Mouse (Mus musculus) right cerebral cortex, adult 2 months (tissue): Measurements from ENCODE around the gene Dcaf6.
A peak's percentile ranks its signal among the peaks of the same experiment; 100 is the strongest.

Experiments used
- DNase-seq, 2 experiments: peaks; one replicate each; pipeline ENCODE4 v3.0.0; 2021 to 2022; ENCODE audit warnings: low spot score in 2 of 2

The Dcaf6 gene

DNA sequence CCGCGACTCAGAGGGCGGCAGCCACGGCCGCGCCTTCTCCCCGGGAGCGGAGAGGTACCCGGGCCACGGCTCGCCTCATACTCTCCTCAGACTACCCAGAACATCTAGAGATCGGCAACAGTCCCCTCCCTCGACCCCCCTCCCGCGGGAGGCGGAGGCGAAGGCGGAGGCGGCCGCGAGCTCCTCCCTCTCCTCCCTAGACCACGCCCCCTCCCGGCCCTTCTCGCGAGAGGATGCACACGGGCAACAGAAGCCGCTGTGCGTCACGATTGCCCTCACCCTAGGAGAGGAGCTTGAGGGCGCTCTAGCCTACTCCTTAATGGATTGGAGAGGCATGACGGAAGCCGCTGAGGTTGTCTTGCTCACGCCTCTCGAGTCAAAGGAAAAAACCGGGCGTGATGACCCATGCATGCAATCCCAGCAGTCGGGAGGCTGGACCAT is at the start of gene Dcaf6, which contains the start of gene Mpc2:
Gene Dcaf6 (minus strand): TSS at position 116 of the 441 bp plus-strand sequence.
Gene Mpc2 (plus strand): TSS at position 278 of the 441 bp plus-strand sequence.
- peak; percentile 99 to 100 for DNase-seq

DNA sequence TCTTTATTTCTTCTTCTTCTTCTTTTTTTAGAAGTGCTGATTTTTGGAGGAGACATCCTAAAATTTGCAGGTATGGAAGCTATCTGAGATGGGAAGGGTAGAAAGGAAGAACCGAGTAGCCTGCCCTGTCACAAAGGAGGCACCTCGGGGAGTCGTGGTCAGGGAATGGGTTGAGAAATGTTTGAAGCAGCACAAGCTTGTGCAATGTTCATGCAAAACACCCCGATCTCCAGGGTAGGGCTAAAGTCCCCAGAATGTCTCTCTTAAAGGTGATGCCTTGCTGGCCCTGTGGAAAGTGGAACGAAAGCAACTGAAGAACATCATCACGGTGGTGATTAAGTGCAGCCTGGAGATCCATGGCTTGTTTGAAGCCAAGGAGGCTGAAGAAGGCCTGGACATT is 46.0 kb upstream of the Dcaf6 start:
- no peak for DNase-seq

DNA sequence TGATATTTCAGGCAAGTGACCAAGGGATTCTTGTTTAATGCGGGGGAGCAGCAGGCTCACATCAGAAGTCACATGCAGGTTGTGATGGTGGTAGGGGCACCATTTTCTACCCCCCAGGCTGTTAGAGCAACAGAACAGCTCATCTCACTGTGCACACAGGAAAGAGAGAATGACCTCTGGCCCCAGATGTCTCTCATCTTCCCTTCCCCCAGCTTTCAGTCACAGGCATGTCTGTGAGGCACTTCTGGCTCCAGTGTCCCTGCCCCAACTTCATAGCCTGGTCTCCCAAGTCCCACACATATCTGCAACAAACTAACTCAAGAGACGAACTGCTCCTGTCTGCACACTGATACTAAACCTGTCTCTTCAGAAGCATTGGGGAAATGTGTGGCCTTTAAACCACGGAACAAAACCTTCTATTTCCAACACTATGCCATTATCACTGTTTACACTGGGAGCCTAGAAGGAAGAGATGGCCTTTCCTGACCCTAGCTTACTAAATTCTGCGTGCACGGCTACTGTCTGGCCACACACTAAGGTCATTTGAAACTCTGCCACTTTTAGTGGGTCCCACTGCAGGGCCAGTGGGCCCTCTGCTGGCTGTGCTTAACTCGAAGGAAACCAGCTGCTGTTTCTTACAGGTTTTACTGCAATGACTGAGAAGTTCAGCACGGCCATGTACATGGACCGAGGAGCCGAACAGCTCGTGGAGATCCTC is 43.2 kb upstream of the Dcaf6 start:
- DNase-seq = peak in 1 of 2 experiments; percentile 6

DNA sequence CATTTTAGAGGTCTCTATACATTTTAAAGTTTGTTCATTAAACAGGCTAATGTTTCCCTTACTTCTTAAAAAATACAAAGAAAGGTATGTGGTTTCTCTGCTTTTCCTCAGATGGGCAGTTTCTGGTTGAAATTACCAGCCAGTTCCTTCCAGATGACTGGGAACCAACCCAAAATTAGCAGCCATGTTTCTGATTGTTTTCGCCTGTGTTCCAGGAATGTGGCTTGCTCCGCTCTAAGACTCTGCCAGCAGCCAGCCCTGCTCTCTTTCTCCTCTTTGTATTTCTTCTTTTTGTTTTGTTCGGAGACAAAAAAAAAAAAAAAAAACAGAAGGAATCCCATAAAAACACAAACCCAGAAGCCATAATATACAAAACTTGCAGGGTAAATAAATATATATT is 38.6 kb upstream of the Dcaf6 start:
- no peak for DNase-seq

DNA sequence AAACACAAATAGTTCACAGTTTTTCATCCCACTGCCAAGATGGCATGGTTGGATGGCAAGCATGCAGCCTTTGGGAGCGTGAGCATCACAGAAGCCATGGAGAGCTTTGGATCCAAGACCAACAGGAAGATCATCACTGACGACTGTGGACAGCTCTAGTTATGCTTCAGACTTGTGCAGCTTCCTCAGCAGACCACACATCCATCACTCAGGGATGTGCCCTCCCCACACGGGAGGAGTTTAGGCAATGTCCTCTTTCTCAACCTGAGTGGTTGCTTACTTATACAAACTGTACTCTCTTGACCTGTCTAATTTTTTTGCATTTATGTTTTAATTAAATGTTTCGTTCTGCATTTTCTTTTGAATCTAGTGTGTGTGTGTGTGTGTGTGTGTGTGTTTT is 28.9 kb upstream of the Dcaf6 start:
- no peak for DNase-seq

DNA sequence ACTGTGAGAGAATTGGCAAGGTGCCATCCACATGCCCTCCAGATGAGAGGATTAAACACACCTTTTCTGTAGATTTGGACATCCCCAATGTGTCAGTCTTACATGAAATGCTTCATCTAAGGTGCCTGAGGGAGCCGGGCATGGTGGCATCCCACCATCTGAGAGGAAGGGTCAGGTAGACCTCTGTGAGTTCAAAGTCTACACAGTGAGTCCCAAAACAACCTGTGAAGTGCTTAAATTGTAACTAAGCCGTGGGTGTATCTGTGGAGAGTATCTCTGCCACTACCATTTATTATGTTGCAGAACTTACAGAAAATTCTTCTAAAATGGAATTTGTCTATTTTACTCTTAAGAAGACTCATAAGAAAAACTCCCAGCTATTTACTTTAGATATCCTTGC is 25.8 kb upstream of the Dcaf6 start:
- DNase-seq = peak; percentile 10 to 14

DNA sequence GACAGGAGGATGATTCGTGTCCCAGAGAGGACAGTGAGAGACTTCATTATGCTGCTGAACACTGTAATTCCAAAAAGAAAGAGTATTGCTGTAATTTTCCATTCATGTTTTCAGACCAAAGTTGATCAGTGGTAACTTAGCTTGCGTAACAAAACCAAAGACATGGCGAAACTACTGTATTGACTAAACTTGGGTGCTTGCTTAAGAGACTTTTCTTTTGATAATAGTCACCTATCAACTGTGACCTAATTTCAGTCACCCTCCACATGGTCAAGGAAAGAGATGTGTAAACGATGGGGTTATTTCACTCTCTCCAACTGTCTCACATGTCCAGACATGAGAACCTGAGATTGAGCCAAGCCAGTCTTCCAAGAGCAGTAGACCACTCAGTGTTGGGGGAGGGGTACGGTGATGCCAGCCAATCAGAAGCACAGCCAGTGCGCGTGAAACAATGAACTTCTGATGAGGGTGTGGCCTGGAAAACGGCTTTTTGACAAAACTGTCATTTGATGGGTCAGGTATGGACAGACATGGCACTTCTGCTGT is 24.5 kb upstream of the Dcaf6 start, which contains the start of gene Adcy10:
Gene Adcy10 (plus strand): TSS at position 496 of the 546 bp plus-strand sequence.
- DNase-seq = no peak

DNA sequence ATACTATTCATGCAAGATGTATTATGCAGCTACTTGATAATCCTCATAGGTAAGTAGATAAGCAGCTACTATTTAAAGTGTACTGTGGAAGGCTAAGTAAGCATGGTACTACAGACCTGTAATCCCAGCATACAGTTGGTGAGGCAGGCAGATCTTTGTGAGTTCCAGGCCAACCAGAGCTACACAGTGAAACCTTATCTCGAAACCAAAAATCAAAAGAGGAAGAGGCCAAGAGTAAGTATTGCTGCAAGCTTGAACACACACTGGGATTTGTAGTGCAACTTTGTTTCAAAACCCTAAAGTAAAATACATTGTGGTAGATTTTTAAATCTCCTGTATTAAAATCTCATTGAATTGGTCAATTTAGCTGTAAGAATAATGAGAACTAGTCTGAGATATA is 11.2 kb upstream of the Dcaf6 start:
- no peak for DNase-seq

DNA sequence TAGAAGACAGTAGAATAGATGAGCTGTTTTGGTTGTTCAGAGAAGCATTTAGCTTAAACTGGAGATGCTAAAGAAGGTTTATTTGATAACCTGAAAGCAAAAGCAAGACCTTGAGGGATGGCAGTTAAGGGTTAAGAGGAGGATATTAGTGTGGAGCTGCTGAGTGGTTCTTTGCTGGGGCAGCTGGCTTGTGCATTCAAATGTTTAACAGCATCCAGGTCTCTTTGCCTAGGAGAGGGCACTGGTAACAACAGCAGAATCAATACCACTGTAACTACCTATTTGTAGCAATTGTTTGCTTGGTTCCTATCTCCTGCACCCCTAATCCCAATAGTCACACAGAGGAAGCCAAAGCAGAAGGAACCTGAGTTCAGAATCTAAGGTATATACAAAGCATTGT is 9.4 kb upstream of the Dcaf6 start:
- no peak for DNase-seq

DNA sequence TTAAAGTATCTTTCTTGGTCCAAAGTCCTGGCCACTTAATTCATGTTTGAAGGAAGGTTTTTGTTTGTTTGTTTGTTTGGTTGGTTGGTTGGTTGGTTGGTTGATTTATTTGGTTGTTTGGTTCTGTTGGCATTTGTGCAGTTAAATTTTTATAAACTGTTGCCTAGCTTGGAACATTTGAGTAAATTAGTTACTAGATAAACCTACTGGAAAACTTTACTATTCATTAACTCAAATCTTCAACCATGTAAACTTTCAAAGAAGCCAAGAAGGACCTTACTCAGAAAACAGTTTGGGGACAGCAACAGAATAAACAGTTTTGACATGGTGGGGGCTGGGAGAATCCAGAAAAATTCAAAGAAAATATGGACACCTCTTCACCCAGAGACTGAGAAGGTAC is 8.7 kb upstream of the Dcaf6 start:
- DNase-seq = no peak

DNA sequence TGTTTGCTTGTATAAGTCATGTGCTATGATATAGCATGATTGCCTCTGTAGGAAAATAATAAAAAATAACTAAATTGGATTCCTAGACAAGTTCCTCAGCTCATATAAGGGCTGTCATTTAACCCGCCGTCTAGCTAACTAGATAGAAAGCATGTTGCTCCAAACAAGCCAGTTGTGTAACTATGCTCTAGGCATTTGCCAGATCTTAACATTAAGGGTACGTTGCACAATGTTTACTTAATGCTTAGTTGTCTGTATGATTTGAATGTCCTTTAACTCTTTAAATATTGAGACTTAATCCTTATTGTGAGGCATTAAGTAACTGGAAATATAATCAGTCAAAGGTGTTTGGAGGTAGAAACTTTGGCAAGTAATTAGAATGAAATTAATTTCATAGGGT is 4.3 kb upstream of the Dcaf6 start:
- no peak for DNase-seq

DNA sequence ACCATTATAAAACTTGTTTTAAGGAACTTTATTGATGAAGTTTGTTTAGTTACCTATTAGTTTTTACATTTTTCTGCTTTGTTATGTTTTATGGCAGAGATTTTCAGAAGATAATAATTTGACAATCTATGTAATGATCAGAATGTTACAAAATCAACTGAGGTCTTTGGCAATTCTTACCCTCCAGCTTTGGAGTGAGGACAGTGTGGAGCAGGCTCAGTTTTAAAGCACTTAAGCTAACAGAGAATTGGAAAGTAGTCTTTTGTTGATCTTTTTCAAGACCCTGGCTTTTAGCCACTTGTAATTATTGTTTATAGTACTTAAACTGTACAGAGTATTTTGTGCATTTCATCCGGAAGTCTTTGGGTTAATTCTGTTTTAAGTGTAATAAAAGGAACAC is 2.6 kb upstream of the Dcaf6 start:
- DNase-seq = no peak

DNA sequence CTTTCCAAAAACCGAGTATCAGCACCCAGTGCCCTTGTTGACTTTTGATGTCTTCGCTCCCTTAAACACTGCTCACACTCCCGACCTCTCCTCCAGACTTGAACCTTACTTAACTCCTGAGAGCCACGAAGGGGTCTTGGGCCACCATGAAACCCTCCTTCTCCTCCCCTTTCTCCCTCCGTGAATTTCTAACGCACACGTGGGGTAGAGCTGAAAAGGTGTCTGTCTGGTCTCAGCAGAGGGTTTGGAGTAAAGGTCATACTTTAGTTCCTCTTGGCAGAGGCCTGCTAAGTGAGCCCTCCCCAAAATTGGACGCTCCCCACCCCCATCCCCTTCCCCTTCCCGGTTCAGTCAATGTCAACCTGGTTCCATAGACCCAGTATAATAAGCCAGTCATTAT is 1.4 kb upstream of the Dcaf6 start:
- DNase-seq = no peak

DNA sequence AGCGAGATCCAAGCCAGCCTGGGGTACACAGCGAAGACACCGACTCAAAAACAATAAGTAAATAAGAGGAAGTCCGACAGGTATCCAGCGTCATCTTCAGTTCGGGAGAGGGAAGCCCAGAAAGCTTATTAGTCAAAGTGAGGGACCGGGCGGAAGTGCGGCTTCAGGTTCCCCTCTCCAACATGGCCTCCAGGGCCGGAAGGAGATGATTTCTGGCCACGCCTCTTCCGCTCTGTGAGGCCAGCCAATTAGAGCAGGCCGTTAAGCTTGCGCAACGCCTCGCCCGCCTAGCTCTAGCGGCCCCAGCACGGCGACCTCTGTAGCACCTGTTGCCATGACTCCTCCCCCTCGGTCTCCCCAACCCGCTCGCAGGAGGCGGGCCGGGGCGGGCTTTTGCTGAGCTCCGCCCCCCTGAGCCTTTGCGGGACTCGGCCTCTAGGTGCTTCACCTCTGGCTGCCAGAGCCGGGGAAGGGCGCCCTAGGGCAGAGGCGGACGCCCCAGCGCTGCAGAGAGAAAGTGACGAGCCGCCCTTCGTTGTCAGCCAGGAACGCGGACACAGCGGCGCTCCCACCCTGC is 614 bp upstream of the Dcaf6 start:
- peak; percentile 98 to 99 for DNase-seq

DNA sequence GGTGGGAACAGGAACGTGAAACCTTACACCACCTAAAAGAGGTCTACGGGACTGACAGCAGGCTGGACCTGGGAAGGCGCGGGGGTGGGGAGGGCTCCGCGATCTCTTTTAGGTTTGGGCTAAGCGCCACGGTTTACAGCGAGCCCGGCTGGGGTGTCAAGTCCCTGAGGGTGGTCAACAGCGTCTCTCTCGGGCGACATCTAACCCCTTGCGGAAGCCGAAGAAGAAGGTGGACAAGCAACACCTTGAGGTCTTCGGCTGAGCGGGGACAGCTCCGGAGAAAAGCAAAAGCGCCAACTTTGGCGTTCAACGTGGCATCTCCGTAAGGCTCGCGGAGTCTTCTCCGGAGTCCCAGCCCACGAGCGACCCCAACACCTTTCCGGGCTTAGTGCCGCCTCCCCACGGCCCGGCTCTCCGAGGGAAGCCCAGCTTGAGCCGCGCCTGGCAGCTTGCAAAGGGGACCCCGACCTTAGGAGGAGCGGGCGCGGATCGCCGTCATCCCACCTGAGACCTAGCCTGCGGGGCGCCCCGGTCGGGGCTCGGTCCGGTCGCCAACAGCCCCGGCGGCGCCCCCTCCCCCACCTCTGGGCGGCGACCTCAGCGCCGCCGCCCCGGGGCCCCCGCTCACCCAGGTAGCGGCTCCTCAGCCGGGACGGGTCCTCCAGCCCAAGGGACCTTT is 633 bp downstream of the Dcaf6 start:
- peak; percentile 44 to 48 for DNase-seq

DNA sequence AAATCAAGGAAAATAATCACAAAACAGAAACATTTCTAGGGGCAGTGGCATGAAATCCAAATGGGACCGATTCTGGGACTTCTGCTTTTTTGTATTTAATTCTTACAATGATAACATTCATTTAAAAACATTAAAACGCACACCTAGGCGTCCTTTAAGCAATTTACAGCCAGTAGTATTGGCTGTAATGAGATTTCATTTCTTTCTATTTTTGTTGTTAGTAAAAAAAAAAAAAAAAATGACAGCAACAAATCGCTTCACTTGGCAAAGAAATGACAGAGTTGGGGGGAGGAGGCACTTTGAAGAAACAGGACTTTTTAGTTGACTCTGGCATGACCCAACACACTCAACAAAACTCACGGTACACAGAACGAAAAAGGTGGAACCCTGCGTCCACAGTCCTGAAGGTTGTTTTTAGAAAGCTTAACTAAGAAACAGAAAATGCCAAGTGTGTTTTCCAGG is 1.2 kb downstream of the Dcaf6 start:
- no peak for DNase-seq

DNA sequence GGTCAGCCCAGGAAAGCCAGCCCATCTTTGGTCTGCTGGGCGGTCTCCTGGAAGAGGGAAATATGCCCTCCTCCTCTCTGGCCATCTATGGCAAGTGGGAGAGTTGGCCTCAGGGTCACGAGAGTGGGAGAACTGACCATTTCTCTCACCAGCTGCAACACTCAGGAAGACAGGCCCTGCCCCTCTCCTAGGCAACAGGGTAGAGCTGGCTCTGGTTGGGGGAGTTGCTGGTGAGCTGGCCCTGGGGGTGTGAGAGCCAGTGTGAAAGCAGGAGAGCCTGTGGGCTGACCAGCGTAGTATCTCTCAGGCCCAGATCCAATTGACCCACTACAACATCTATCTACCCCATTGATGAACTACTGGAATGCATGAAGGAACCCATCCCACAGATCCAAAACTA is 18.6 kb downstream of the Dcaf6 start:
- no peak for DNase-seq

DNA sequence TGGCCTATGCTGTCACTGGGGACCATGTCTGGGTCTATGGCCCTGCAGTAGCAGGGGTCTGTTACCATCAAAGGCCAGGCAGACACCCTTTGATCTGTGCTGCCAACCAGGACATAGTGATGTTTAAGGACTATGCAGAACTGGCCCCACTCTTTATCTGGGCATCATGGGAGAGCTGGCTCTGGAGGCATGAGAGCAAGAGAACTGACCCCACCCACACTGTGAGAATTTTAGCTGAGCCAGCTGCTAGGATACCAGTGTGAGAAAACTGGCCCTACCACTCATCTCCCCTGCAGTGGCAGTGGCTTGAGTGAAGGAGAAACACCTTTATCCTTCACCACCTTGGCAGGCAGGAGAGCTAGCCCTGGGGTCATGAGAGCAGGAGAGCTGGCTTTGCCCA is 19.1 kb downstream of the Dcaf6 start:
- no peak for DNase-seq

DNA sequence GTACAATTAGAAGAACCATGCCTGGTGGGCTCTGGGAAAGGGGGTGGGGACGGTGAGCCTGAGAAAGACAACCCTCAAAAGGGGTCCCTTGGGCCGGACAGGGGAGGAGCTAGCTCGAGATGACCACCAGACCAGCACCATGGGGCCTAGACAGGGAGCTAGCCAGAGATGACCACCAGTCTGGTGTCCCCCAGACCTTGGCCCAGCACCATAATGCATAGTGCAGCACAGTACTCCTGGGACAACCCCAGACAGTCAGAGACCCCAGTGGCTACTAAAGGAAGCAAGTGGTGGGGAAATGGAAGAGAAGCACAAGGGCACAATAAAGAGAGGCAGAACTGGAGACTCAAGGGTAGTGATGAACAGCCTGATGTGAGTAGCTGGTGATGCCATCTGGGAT is 19.5 kb downstream of the Dcaf6 start:
- no peak for DNase-seq

DNA sequence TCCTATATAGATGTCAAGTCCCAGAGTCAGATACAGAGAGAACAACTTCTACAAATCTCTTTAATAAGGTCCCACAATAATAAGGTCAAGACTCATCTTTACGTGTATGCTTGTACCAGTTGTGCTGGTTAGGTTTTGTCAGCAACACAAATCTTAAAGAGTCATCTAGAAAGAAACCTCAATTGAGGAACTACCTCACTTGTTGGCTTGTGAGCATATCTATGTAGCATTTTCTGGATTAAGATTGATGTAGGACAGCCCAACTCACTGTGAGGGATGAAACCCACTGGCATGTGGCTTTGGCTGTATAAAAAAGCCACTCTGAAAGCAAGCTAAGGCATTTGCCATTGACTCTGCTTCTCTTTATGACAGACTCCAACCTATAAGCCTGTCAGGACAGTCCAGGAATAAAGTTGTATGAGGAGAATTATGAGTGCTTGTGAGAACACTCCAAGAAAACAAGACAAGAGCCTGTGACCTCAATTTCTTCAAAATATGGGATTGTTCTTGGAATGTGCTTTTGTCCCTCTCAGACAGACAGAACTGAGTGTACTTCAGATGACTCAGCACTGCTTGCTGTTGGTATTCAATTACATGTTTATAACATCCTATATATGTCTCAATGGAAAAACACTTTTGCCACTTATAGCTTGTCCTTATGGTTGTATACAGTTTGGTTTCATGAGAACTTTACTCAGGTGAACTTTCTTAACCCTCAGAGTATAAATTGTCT is 21.8 kb downstream of the Dcaf6 start:
- DNase-seq = no peak

DNA sequence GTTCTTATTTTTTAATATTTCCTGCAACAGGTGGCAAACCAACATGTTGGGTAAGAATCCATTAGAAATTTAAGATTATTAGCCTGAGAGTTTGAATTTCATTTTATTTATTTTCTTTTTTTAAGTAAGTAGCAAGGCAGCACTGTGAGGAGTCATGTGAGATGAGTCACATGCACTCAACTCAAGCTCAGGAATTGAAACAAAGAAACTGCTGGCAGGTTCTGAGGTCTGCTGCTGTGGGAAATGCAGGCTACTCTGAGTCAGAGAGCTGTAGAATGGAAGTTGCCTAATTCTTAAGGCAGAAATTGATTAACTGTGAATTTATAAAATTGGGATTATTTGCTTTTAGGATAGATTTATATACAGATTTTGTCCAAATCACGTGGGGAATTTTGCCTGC is 27.4 kb downstream of the Dcaf6 start:
- DNase-seq = no peak

DNA sequence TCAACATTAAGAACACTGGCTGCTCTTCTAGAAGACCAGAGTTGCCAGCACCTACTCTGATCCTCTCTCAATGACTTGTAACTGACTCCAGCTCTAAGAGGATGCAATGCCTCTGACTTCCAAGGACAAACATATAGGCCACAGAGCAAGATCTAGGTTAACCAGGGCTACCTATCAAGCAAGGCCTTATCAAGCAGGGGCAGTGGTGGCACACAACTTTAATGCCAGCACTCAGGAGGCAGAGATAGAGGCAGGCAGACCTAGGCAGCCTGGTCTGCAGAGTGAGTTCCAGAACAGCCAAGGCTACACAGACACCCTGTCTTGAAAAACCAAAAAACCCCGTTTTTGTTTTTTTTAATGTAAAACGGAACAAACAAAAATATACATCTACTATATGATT is 34.0 kb downstream of the Dcaf6 start:
- DNase-seq = no peak
